Mouse (Mus musculus): ENCODE results near the gene Amh. TPM values are rescaled to one million over a fixed set of nuclear protein-coding genes. Genes with fewer than 3 reads are reported as not detected.
A peak's percentile ranks its signal among the peaks of the same experiment; 100 is the strongest.

The Amh gene
- polyA plus RNA-seq, 1 experiment from 2014 or later, result 0.12 TPM

- no peaks in the 10 kb centered on the region for H3K9me3 ChIP-seq (ENCODE audit: control insufficient read depth, low read length)
- H3K9ac ChIP-seq (ENCODE audit: low read length), result peak overlapping the region; percentile 32; the same call in 1 of the 2 replicates
- WGBS, result 69% methylated on average over 4 of the region's 4 CpGs
- H3K4me1 ChIP-seq (ENCODE audit: control insufficient read depth in 2 of 2, insufficient read depth in 2 of 2, low read length in 2 of 2), result peaks cover 43 to 63% of the 10 kb centered on the region in 2 experiments
- H3K4me3 ChIP-seq (ENCODE audit: control insufficient read depth in 1 of 2, insufficient read depth in 1 of 2, low read depth in 1 of 2, low read length in 2 of 2), result no peak overlapping the region
- H3K4me2 ChIP-seq (ENCODE audit: low read length), result peak overlapping the region; percentile 11; the same call in 1 of the 2 replicates
- H3K27ac ChIP-seq (replicated peaks in 1 of 2; ENCODE audit: control insufficient read depth in 1 of 2, insufficient read depth in 1 of 2, low read depth in 2 of 2, low read length in 2 of 2), result peak overlapping the region; percentile 8 to 33; a peak in 1 of 4 replicates
- no peak for ATAC-seq (ENCODE audit: insufficient number of reproducible peaks, insufficient read depth, low FRiP score, low read depth)
- H3K36me3 ChIP-seq (ENCODE audit: control insufficient read depth, insufficient read depth, low read length), result peaks cover 18% of the 10 kb centered on the region
- no peaks in the 10 kb centered on the region for H3K27me3 ChIP-seq (ENCODE audit: control insufficient read depth, insufficient read depth, low read length)
These were observed 44.2 kb upstream of the Amh start for GRCm38 (mm10) chr10:80760596-80761524.

- Histone ChIP-seq H3K4me1 (ENCODE audit: control insufficient read depth in 2 of 2, insufficient read depth in 2 of 2, low read length in 2 of 2) (peaks cover 34 to 62% of the 10 kb centered on the region in 2 experiments), H3K4me3 (ENCODE audit: control insufficient read depth in 1 of 2, insufficient read depth in 1 of 2, low read depth in 1 of 2, low read length in 2 of 2) (no peak overlapping the region), H3K27me3 (ENCODE audit: control insufficient read depth, insufficient read depth, low read length) (no peaks in the 10 kb centered on the region), H3K27ac (replicated peaks in 1 of 2; ENCODE audit: control insufficient read depth in 1 of 2, insufficient read depth in 1 of 2, low read depth in 2 of 2, low read length in 2 of 2) (no peak overlapping the region), H3K9me3 (ENCODE audit: control insufficient read depth, low read length) (no peaks in the 10 kb centered on the region), H3K36me3 (ENCODE audit: control insufficient read depth, insufficient read depth, low read length) (peaks cover 27% of the 10 kb centered on the region), H3K4me2 (ENCODE audit: low read length) (no peak overlapping the region), H3K9ac (ENCODE audit: low read length) (no peak overlapping the region)
- WGBS, result 59% methylated on average over 3 of the region's 3 CpGs
- no peak for ATAC-seq (ENCODE audit: insufficient number of reproducible peaks, insufficient read depth, low FRiP score, low read depth)
These were observed 43.2 kb upstream of the Amh start for GRCm38 (mm10) chr10:80761821-80762220.

- peaks cover 19 to 46% of the 10 kb centered on the region in 2 experiments for H3K4me1 ChIP-seq (ENCODE audit: control insufficient read depth in 2 of 2, insufficient read depth in 2 of 2, low read length in 2 of 2)
- no peak overlapping the region for H3K4me2 ChIP-seq (ENCODE audit: low read length)
- no peaks in the 10 kb centered on the region for H3K9me3 ChIP-seq (ENCODE audit: control insufficient read depth, low read length)
- H3K36me3 ChIP-seq (ENCODE audit: control insufficient read depth, insufficient read depth, low read length), result peaks cover 43% of the 10 kb centered on the region
- H3K4me3 ChIP-seq (ENCODE audit: control insufficient read depth in 1 of 2, insufficient read depth in 1 of 2, low read depth in 1 of 2, low read length in 2 of 2), result no peak overlapping the region
- no peak overlapping the region for H3K9ac ChIP-seq (ENCODE audit: low read length)
- no peak for ATAC-seq (ENCODE audit: insufficient number of reproducible peaks, insufficient read depth, low FRiP score, low read depth)
- H3K27ac ChIP-seq (replicated peaks in 1 of 2; ENCODE audit: control insufficient read depth in 1 of 2, insufficient read depth in 1 of 2, low read depth in 2 of 2, low read length in 2 of 2), result no peak overlapping the region
- H3K27me3 ChIP-seq (ENCODE audit: control insufficient read depth, insufficient read depth, low read length), result no peaks in the 10 kb centered on the region
- 89% methylated on average over 2 of the region's 2 CpGs for WGBS
These were observed 41.5 kb upstream of the Amh start for GRCm38 (mm10) chr10:80763502-80763901.

- peaks cover 63% of the 10 kb centered on the region for H3K36me3 ChIP-seq (ENCODE audit: control insufficient read depth, insufficient read depth, low read length)
- ATAC-seq (ENCODE audit: insufficient number of reproducible peaks, insufficient read depth, low FRiP score, low read depth), result no peak
- WGBS, result 50% methylated on average over 2 of the region's 2 CpGs
- peaks cover 7 to 25% of the 10 kb centered on the region in 2 experiments for H3K4me1 ChIP-seq (ENCODE audit: control insufficient read depth in 2 of 2, insufficient read depth in 2 of 2, low read length in 2 of 2)
- H3K9me3 ChIP-seq (ENCODE audit: control insufficient read depth, low read length), result no peaks in the 10 kb centered on the region
- H3K4me3 ChIP-seq (ENCODE audit: control insufficient read depth in 1 of 2, insufficient read depth in 1 of 2, low read depth in 1 of 2, low read length in 2 of 2), result no peak overlapping the region
- H3K27ac ChIP-seq (replicated peaks in 1 of 2; ENCODE audit: control insufficient read depth in 1 of 2, insufficient read depth in 1 of 2, low read depth in 2 of 2, low read length in 2 of 2), result no peak overlapping the region; a peak in 1 of 4 replicates
- no peak overlapping the region for H3K4me2 ChIP-seq (ENCODE audit: low read length)
- H3K9ac ChIP-seq (ENCODE audit: low read length), result no peak overlapping the region
- H3K27me3 ChIP-seq (ENCODE audit: control insufficient read depth, insufficient read depth, low read length), result no peaks in the 10 kb centered on the region
These were observed 39.3 kb upstream of the Amh start for GRCm38 (mm10) chr10:80765746-80766145.

DNA sequence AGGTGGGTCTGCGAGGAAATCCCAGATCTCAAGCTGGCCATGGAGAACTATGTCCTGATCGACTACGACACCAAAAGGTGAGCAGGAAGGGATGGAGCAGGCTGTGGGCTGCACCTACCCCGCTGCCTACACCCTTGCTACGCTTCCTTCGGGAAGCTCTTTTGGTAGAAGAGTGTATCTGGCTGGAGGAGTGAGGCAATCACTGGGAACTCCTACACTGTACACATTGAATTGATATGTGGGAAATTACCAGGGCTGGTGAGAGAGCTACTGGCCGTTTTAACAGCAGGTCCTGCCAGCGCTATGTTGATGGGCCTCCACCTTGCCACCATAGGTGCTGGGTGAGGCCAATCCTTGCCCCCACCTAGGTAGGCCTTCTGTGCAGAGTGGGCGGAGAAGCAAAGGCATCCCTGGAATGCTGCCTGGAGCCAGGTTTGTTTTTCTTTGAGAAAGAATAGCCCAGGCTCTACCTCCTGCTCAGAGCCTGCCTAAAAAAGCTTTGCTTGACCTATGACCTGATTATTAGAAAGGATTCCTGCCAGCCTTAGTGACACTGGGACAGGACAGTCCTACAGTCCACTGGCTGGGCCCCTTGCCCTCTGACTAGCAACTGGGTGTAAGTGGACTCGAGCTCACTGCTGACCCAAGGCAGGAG is 38.8 kb upstream of the Amh start:
- WGBS, result 69% methylated on average over 10 of the region's 10 CpGs
- Histone ChIP-seq H3K9me3 (ENCODE audit: control insufficient read depth, low read length) (no peaks in the 10 kb centered on the region), H3K9ac (ENCODE audit: low read length) (no peak overlapping the region), H3K4me3 (ENCODE audit: control insufficient read depth in 1 of 2, insufficient read depth in 1 of 2, low read depth in 1 of 2, low read length in 2 of 2) (no peak overlapping the region), H3K4me1 (ENCODE audit: control insufficient read depth in 2 of 2, insufficient read depth in 2 of 2, low read length in 2 of 2) (peaks cover 3 to 20% of the 10 kb centered on the region in 2 experiments; a peak in 3 of 4 replicates), H3K36me3 (ENCODE audit: control insufficient read depth, insufficient read depth, low read length) (peaks cover 68% of the 10 kb centered on the region), H3K27me3 (ENCODE audit: control insufficient read depth, insufficient read depth, low read length) (no peaks in the 10 kb centered on the region), H3K4me2 (ENCODE audit: low read length) (no peak overlapping the region), H3K27ac (replicated peaks in 1 of 2; ENCODE audit: control insufficient read depth in 1 of 2, insufficient read depth in 1 of 2, low read depth in 2 of 2, low read length in 2 of 2) (no peak overlapping the region; a peak in 2 of 4 replicates)
- ATAC-seq (ENCODE audit: insufficient number of reproducible peaks, insufficient read depth, low FRiP score, low read depth), result no peak

GRCm38 (mm10) chr10:80768365-80768764 is 36.7 kb upstream of the Amh start:
- Histone ChIP-seq H3K4me2 (ENCODE audit: low read length) (no peak overlapping the region), H3K4me1 (ENCODE audit: control insufficient read depth in 2 of 2, insufficient read depth in 2 of 2, low read length in 2 of 2) (peaks cover 10 to 24% of the 10 kb centered on the region in 2 experiments), H3K9me3 (ENCODE audit: control insufficient read depth, low read length) (no peaks in the 10 kb centered on the region), H3K27ac (replicated peaks in 1 of 2; ENCODE audit: control insufficient read depth in 1 of 2, insufficient read depth in 1 of 2, low read depth in 2 of 2, low read length in 2 of 2) (no peak overlapping the region), H3K9ac (ENCODE audit: low read length) (no peak overlapping the region), H3K36me3 (ENCODE audit: control insufficient read depth, insufficient read depth, low read length) (peaks cover 89% of the 10 kb centered on the region), H3K27me3 (ENCODE audit: control insufficient read depth, insufficient read depth, low read length) (no peaks in the 10 kb centered on the region), H3K4me3 (ENCODE audit: control insufficient read depth in 1 of 2, insufficient read depth in 1 of 2, low read depth in 1 of 2, low read length in 2 of 2) (no peak overlapping the region)
- 80% methylated on average over 6 of the region's 6 CpGs for WGBS
- ATAC-seq (ENCODE audit: insufficient number of reproducible peaks, insufficient read depth, low FRiP score, low read depth), result no peak

- Histone ChIP-seq H3K4me3 (ENCODE audit: control insufficient read depth in 1 of 2, insufficient read depth in 1 of 2, low read depth in 1 of 2, low read length in 2 of 2) (no peak overlapping the region), H3K27me3 (ENCODE audit: control insufficient read depth, insufficient read depth, low read length) (no peaks in the 10 kb centered on the region), H3K9ac (ENCODE audit: low read length) (peak overlapping the region; percentile 59), H3K4me1 (ENCODE audit: control insufficient read depth in 2 of 2, insufficient read depth in 2 of 2, low read length in 2 of 2) (peaks cover 35 to 41% of the 10 kb centered on the region in 2 experiments), H3K9me3 (ENCODE audit: control insufficient read depth, low read length) (no peaks in the 10 kb centered on the region), H3K27ac (replicated peaks in 1 of 2; ENCODE audit: control insufficient read depth in 1 of 2, insufficient read depth in 1 of 2, low read depth in 2 of 2, low read length in 2 of 2) (peak overlapping the region; percentile 92 to 98), H3K4me2 (ENCODE audit: low read length) (peak overlapping the region; percentile 8; the same call in 1 of the 2 replicates), H3K36me3 (ENCODE audit: control insufficient read depth, insufficient read depth, low read length) (peaks cover 92% of the 10 kb centered on the region)
- WGBS, result 43% methylated on average over 5 of the region's 5 CpGs
- no peak for ATAC-seq (ENCODE audit: insufficient number of reproducible peaks, insufficient read depth, low FRiP score, low read depth)
These were observed 31.2 kb upstream of the Amh start for GRCm38 (mm10) chr10:80773816-80774215.
